ENCODE assay signal across 19 mouse cellular contexts in the genomic region with DNA sequence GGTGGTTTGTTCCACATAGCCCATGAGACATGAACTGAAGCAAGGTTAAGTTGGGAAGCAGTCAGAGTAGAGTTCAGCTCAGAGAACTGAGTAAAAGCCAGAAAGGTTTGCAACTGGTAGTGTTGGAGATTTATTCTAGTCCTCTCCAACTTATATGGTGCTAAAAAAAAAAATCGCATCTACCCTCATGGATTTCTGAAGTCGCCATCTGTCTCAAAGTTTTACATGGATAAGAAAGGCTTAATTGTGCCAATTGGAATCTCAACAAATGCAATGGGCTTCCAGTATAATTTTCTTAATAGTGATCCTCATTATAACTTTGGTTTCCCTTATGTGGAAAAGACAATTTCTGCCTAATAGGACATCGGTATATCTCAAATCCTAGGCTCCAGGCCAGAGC. TPM values are rescaled to one million over a fixed set of nuclear protein-coding genes. Genes with fewer than 3 reads are reported as not detected.
DNase-seq lines count a peak whose midpoint lies in the region; ATAC-seq lines count a peak whose summit lies in the region.
"Had no signal": no experiment of that assay in that cellular context is flagged by ENCODE, and none has a peak within 500 bp of the region (broad histone marks: within the 10 kb centered on the region; RNA-seq: fewer than 3 reads in every experiment).

No protein-coding gene starts in this region.

- H3K9ac ChIP-seq in forebrain, embryonic 14.5 days (ENCODE audit: low read length) = no peak overlapping the region
- H3K9ac ChIP-seq in forebrain, embryonic 11.5 days (ENCODE audit: low read length) = no peak overlapping the region
- no peak overlapping the region for H3K9ac ChIP-seq in liver, embryonic 16.5 days (ENCODE audit: low read depth, low read length)
- no peak overlapping the region for H3K9ac ChIP-seq in hindbrain, embryonic 11.5 days (ENCODE audit: low read depth, low read length)
- H3K9ac ChIP-seq: embryonic facial prominence, embryonic 12.5 days; heart, embryonic 15.5 days; hindbrain, embryonic 14.5 days; intestine, embryonic 15.5 days had no signal

- H3K4me3 ChIP-seq in forebrain, embryonic 14.5 days (ENCODE audit: low read depth, low read length) = no peak overlapping the region
- H3K4me3 ChIP-seq in forebrain, embryonic 11.5 days (ENCODE audit: low read depth, low read length) = no peak overlapping the region
- no peak overlapping the region for H3K4me3 ChIP-seq in liver, embryonic 16.5 days (ENCODE audit: low read depth, low read length)
- H3K4me3 ChIP-seq in hindbrain, embryonic 11.5 days (ENCODE audit: low read depth, low read length) = no peak overlapping the region
- H3K4me3 ChIP-seq: embryonic facial prominence, embryonic 12.5 days; heart, adult 2 months; heart, embryonic 15.5 days; intestine, embryonic 15.5 days had no signal

- DNase-seq in forebrain, embryonic 14.5 days (ENCODE audit: low spot score) = peak; percentile 19
- no peak for DNase-seq in forebrain, embryonic 11.5 days (ENCODE audit: low spot score)
- no peak for DNase-seq in frontal cortex, postnatal 25 days (ENCODE audit: low spot score in 2 of 2)
- no peak for DNase-seq in liver
- peak; percentile 60 for DNase-seq in telencephalon, adult 2 months (ENCODE audit: low read depth, low spot score)
- no peak for DNase-seq in hindbrain, embryonic 11.5 days (ENCODE audit: low spot score)
- DNase-seq: adrenal gland, postnatal 10 days; cerebellum, adult 9-10 months; cerebellum, postnatal 25 days; gastrocnemius, postnatal 14 days; heart, adult 2 months; heart, postnatal 14 days had no signal

- WGBS in forebrain, embryonic 14.5 days = 80% methylated on average over 3 of the region's 3 CpGs
- 94% methylated on average over 3 of the region's 3 CpGs for WGBS in forebrain, embryonic 11.5 days
- WGBS in liver, embryonic 16.5 days (ENCODE audit: insufficient replicate concordance) = 88% methylated on average over 3 of the region's 3 CpGs
- whole genome bisulfite sequencing in hindbrain, embryonic 11.5 days = 97% methylated on average over 3 of the region's 3 CpGs

- H3K4me1 ChIP-seq in forebrain, embryonic 14.5 days (ENCODE audit: control insufficient read depth, insufficient read depth, low read length) = no peaks in the 10 kb centered on the region
- no peaks in the 10 kb centered on the region for H3K4me1 ChIP-seq in forebrain, embryonic 11.5 days (replicated peaks; ENCODE audit: control insufficient read depth, insufficient read depth, low read length)
- peaks cover 3% of the 10 kb centered on the region for H3K4me1 ChIP-seq in liver, embryonic 16.5 days (ENCODE audit: control insufficient read depth, low read depth, low read length)
- H3K4me1 ChIP-seq in hindbrain, embryonic 11.5 days (replicated peaks; ENCODE audit: control insufficient read depth, insufficient read depth, low read length) = no peaks in the 10 kb centered on the region
- H3K4me1 ChIP-seq: embryonic facial prominence, embryonic 12.5 days; intestine, embryonic 15.5 days had no signal

- no peak for ATAC-seq in forebrain, embryonic 14.5 days
- ATAC-seq in forebrain, embryonic 11.5 days (replicated peaks; ENCODE audit: low FRiP score) = no peak
- peak; percentile 42; the same call in 1 of the 2 replicates for ATAC-seq in frontal cortex, adult (ENCODE audit: low TSS enrichment)
- ATAC-seq in liver, embryonic 16.5 days (ENCODE audit: low read depth) = no peak
- ATAC-seq in hindbrain, embryonic 11.5 days (ENCODE audit: low FRiP score) = no peak

- H3K27ac ChIP-seq in forebrain, embryonic 14.5 days (ENCODE audit: low read depth, low read length) = no peak overlapping the region
- H3K27ac ChIP-seq in forebrain, embryonic 11.5 days (ENCODE audit: low read depth, low read length) = no peak overlapping the region
- H3K27ac ChIP-seq in liver, embryonic 16.5 days (ENCODE audit: low read length) = peak overlapping the region; percentile 45; the same call in 1 of the 2 replicates
- no peak overlapping the region for H3K27ac ChIP-seq in hindbrain, embryonic 11.5 days (ENCODE audit: low read depth, low read length)
- H3K27ac ChIP-seq: embryonic facial prominence, embryonic 12.5 days; heart, adult 2 months; heart, embryonic 15.5 days; hindbrain, embryonic 14.5 days; intestine, embryonic 15.5 days had no signal

- no peaks in the 10 kb centered on the region for H3K27me3 ChIP-seq in forebrain, embryonic 14.5 days (replicated peaks; ENCODE audit: control insufficient read depth, insufficient read depth, low read length)
- no peaks in the 10 kb centered on the region for H3K27me3 ChIP-seq in forebrain, embryonic 11.5 days (ENCODE audit: control insufficient read depth, insufficient read depth, low read length)
- H3K27me3 ChIP-seq in liver, embryonic 16.5 days (ENCODE audit: control insufficient read depth, insufficient read depth, low read depth, low read length) = no peaks in the 10 kb centered on the region
- no peaks in the 10 kb centered on the region for H3K27me3 ChIP-seq in hindbrain, embryonic 11.5 days (ENCODE audit: control insufficient read depth, insufficient read depth, low read length)
- H3K27me3 ChIP-seq: embryonic facial prominence, embryonic 12.5 days; heart, embryonic 15.5 days; intestine, embryonic 15.5 days had no signal

- H3K9me3 ChIP-seq in forebrain, embryonic 14.5 days (replicated peaks; ENCODE audit: control insufficient read depth, low read length) = no peaks in the 10 kb centered on the region
- H3K9me3 ChIP-seq in forebrain, embryonic 11.5 days (ENCODE audit: control insufficient read depth, low read length) = no peaks in the 10 kb centered on the region
- H3K9me3 ChIP-seq in liver, embryonic 16.5 days (replicated peaks; ENCODE audit: control insufficient read depth, low read length) = no peaks in the 10 kb centered on the region
- no peaks in the 10 kb centered on the region for H3K9me3 ChIP-seq in hindbrain, embryonic 11.5 days (ENCODE audit: control insufficient read depth, low read length)
- H3K9me3 ChIP-seq: embryonic facial prominence, embryonic 12.5 days; heart, embryonic 15.5 days; intestine, embryonic 15.5 days had no signal

- peaks cover 27% of the 10 kb centered on the region for H3K36me3 ChIP-seq in forebrain, embryonic 14.5 days (ENCODE audit: control insufficient read depth, insufficient read depth, low read length)
- no peaks in the 10 kb centered on the region for H3K36me3 ChIP-seq in forebrain, embryonic 11.5 days (ENCODE audit: control insufficient read depth, insufficient read depth, low read length)
- H3K36me3 ChIP-seq in liver, embryonic 16.5 days (ENCODE audit: control insufficient read depth, insufficient read depth) = peaks cover 4% of the 10 kb centered on the region
- H3K36me3 ChIP-seq in hindbrain, embryonic 11.5 days (ENCODE audit: control insufficient read depth, insufficient read depth, low read length) = no peaks in the 10 kb centered on the region
- H3K36me3 ChIP-seq: intestine, embryonic 15.5 days had no signal

- no peak overlapping the region for H3K4me2 ChIP-seq in forebrain, embryonic 14.5 days (ENCODE audit: low read length)
- no peak overlapping the region for H3K4me2 ChIP-seq in forebrain, embryonic 11.5 days (ENCODE audit: low read depth, low read length, severe bottlenecking)
- H3K4me2 ChIP-seq in liver, embryonic 16.5 days (ENCODE audit: low read depth, low read length) = no peak overlapping the region
- H3K4me2 ChIP-seq in hindbrain, embryonic 11.5 days (replicated peaks; ENCODE audit: low read depth, low read length) = no peak overlapping the region
- H3K4me2 ChIP-seq: embryonic facial prominence, embryonic 12.5 days; heart, embryonic 11.5 days; heart, embryonic 15.5 days; hindbrain, embryonic 14.5 days; intestine, embryonic 15.5 days had no signal

RNA-seq across cellular contexts. Expression of a gene that starts 41.0 kb away (rescaled TPM):
- 93.6 and 106 TPM in 2 replicates for polyA plus RNA-seq in forebrain, embryonic 14.5 days (2014; fragmentation: Nextera tagmentation; extraction: Ambion mirVana)
- polyA plus RNA-seq in forebrain, embryonic 11.5 days (2014; fragmentation: Nextera tagmentation; extraction: Ambion mirVana) = 51.1 and 51.5 TPM in 2 replicates
- 30.8 and 32.6 TPM in 2 replicates for polyA plus RNA-seq in liver, embryonic 16.5 days (2015; fragmentation: Nextera tagmentation; extraction: Ambion mirVana)
- polyA plus RNA-seq in hindbrain, embryonic 11.5 days (2014; fragmentation: Nextera tagmentation; extraction: Ambion mirVana) = 48.2 and 50.2 TPM in 2 replicates

RNA-seq across cellular contexts. Expression of a gene that starts 56.1 kb away (rescaled TPM):
- polyA plus RNA-seq in forebrain, embryonic 14.5 days (2014; fragmentation: Nextera tagmentation; extraction: Ambion mirVana) = 24.5 and 27.7 TPM in 2 replicates
- 59.1 and 64.4 TPM in 2 replicates for polyA plus RNA-seq in forebrain, embryonic 11.5 days (2014; fragmentation: Nextera tagmentation; extraction: Ambion mirVana)
- 26.7 and 28.0 TPM in 2 replicates for polyA plus RNA-seq in liver, embryonic 16.5 days (2015; fragmentation: Nextera tagmentation; extraction: Ambion mirVana)
- 42.1 and 44.7 TPM in 2 replicates for polyA plus RNA-seq in hindbrain, embryonic 11.5 days (2014; fragmentation: Nextera tagmentation; extraction: Ambion mirVana)

Comparison
In these comparisons a context has a peak if more than half of its experiments do, and no peak if none do; other contexts are left out.
1. DNase-seq: peak in forebrain, embryonic 14.5 days (single experiment) and telencephalon, adult 2 months (single experiment); none in forebrain, embryonic 11.5 days (single experiment), frontal cortex, postnatal 25 days (0 of 2), liver (single experiment) and hindbrain, embryonic 11.5 days (single experiment).